Mouse (Mus musculus): ENCODE measurements at regions not wholly inside any gene's neighbourhood (a gene's known extent, or its start where the extent isn't known, plus 50 kb on each side); places are given as distances from the start of the nearest gene placed in this dataset.

DNA sequence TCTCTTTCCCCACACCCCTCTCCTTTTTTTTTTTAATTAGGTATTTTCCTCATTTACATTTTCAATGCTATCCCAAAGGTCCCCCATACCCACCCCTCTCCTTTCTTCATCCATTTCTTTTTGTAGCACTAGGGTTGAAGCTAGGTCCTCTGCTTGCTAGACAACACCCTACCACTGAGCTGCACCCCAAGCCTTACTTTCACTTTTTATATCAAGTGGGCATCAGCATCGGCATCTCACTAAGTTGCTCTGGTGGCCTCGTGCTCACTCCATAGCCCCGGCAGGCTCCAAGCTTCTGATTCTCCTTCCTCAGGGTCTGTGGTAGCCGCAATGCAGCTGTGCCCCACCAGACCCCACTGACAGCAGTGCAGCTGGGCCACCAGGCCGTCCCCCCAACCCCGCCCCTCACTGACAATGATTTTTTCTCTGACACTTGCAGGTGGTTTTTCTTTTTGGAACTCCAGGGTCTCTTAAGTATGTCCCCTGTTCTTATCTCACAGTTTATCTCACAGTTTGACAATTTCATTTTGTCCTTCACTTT is 77.5 kb downstream of the Nufip1 start:
- no peaks in the 10 kb centered on the region for H3K9me3 ChIP-seq (replicated peaks; ENCODE audit: control insufficient read depth, low read length)
- WGBS: 80% methylated on average over 6 of the region's 6 CpGs

DNA sequence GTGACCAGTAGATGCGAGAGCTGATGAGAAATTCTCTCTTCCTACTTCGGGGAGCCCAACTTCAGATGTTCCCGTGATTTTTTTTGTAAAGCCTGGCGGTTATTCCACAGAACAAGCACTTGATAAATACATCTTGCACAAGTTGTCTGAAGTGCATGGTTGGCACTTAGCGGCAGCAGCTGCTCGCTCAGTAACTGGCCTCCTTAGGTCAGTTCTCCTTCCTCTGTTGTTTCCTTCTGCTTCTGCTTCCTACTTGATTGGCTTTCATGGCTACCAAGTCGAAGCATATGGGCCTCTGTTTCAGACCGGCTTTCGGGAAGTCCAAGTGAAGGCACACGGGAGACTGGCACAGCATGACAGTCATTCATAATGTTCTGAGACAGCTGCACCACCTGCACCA is 84.6 kb downstream of the Nufip1 start:
- ATAC-seq (replicated peaks; ENCODE audit: insufficient number of reproducible peaks, low FRiP score, low TSS enrichment, low read depth) (no peak), DNase-seq (ENCODE audit: low spot score) (no peak)
- H3K27ac ChIP-seq (replicated peaks; ENCODE audit: low read depth, low read length): no peak overlapping the region
- H3K9ac ChIP-seq (replicated peaks; ENCODE audit: low read length): no peak overlapping the region
- no peaks in the 10 kb centered on the region for H3K36me3 ChIP-seq (replicated peaks; ENCODE audit: control insufficient read depth, insufficient read depth, low read depth, low read length)
- H3K4me2 ChIP-seq (ENCODE audit: low read depth, low read length): no peak overlapping the region
- 84% methylated on average over 10 of the region's 10 CpGs for WGBS
- no peaks in the 10 kb centered on the region for H3K9me3 ChIP-seq (replicated peaks; ENCODE audit: control insufficient read depth, low read length)
- no peak overlapping the region for H3K4me3 ChIP-seq (ENCODE audit: low read depth, low read length)
- no peaks in the 10 kb centered on the region for H3K27me3 ChIP-seq (ENCODE audit: control insufficient read depth, insufficient read depth, low read length)
- no peaks in the 10 kb centered on the region for H3K4me1 ChIP-seq (ENCODE audit: control insufficient read depth, insufficient read depth, low read length)

More for the DNA sequence above, 77.5 kb downstream of the Nufip1 start:
- DNase-seq (ENCODE audit: low spot score): no peak
- no peak for ATAC-seq (replicated peaks; ENCODE audit: insufficient number of reproducible peaks, low FRiP score, low TSS enrichment, low read depth)
- Histone ChIP-seq H3K27ac (replicated peaks; ENCODE audit: low read depth, low read length) (no peak overlapping the region), H3K9ac (replicated peaks; ENCODE audit: low read length) (no peak overlapping the region), H3K4me1 (ENCODE audit: control insufficient read depth, insufficient read depth, low read length) (no peaks in the 10 kb centered on the region), H3K27me3 (ENCODE audit: control insufficient read depth, insufficient read depth, low read length) (no peaks in the 10 kb centered on the region), H3K36me3 (replicated peaks; ENCODE audit: control insufficient read depth, insufficient read depth, low read depth, low read length) (no peaks in the 10 kb centered on the region), H3K4me2 (ENCODE audit: low read depth, low read length) (no peak overlapping the region), H3K4me3 (ENCODE audit: low read depth, low read length) (no peak overlapping the region)

DNA sequence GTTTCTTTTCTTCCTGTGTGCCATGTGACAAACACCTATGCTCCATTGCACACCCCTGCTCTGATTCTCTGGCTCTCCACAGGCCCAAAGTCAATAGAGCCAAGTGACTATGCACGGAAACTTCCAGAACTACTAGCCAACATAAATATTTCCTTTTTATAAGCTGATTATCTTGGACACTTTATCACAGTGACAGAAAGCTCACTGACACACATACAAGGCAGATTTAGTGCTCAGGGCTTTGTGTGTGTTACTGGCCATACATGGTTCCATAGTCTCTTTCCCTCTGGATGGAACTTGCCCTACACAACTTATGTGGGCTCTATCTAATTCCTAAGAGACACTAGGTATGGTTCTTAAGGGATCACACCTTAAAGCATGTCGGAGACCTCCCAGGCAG is 86.7 kb downstream of the Nufip1 start:
- Histone ChIP-seq H3K27me3 (ENCODE audit: control insufficient read depth, insufficient read depth, low read length) (no peaks in the 10 kb centered on the region), H3K36me3 (replicated peaks; ENCODE audit: control insufficient read depth, insufficient read depth, low read depth, low read length) (no peaks in the 10 kb centered on the region), H3K4me1 (ENCODE audit: control insufficient read depth, insufficient read depth, low read length) (no peaks in the 10 kb centered on the region), H3K9ac (replicated peaks; ENCODE audit: low read length) (no peak overlapping the region), H3K4me2 (ENCODE audit: low read depth, low read length) (no peak overlapping the region), H3K4me3 (ENCODE audit: low read depth, low read length) (no peak overlapping the region), H3K27ac (replicated peaks; ENCODE audit: low read depth, low read length) (no peak overlapping the region), H3K9me3 (replicated peaks; ENCODE audit: control insufficient read depth, low read length) (no peaks in the 10 kb centered on the region)
- ATAC-seq (replicated peaks; ENCODE audit: insufficient number of reproducible peaks, low FRiP score, low TSS enrichment, low read depth): no peak
- DNase-seq (ENCODE audit: low spot score): no peak
- 84% methylated on average over 2 of the region's 2 CpGs for WGBS

DNA sequence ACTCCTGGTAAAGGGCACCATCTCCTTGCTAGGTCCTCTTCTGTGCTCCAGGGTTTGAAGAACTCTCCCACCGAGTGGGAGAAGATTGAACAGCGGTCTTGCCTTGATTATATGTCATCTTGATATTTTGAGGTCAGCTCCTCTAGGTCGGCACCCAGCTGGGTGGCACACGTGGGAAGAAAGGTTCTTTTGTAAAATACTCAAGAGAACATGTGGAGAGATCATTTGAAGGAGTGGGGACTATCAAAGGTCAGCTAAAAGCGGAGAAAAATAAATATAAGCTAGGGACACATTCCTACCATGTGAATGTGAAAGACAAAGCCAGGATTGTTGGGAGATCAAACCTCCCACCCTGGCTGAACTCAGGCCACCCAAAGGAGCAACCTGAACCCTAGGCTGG is 87.7 kb downstream of the Nufip1 start:
- ATAC-seq (replicated peaks; ENCODE audit: insufficient number of reproducible peaks, low FRiP score, low TSS enrichment, low read depth): no peak
- no peaks in the 10 kb centered on the region for H3K9me3 ChIP-seq (replicated peaks; ENCODE audit: control insufficient read depth, low read length)
- DNase-seq (ENCODE audit: low spot score): no peak

DNA sequence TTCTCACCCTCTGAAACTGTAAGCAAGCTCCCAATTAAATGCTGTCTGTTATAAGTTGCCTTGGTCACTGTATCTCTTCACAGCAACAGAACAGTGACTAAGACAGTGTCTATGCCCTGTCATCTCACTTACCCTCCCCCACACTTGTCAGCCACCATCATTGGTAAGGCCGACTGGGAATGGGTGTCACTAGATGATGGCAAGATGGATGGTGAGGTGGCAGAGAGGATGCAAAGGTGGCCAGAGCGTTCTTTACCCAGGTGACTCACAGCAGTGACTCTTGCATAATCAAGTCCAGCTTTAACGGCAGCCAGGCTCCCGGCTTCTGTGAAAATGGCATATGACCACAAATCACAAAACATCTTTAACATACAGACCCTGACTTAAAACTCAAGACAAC is 91.9 kb downstream of the Nufip1 start:
- Histone ChIP-seq H3K4me1 (ENCODE audit: control insufficient read depth, insufficient read depth, low read length) (no peaks in the 10 kb centered on the region), H3K36me3 (replicated peaks; ENCODE audit: control insufficient read depth, insufficient read depth, low read depth, low read length) (no peaks in the 10 kb centered on the region), H3K4me2 (ENCODE audit: low read depth, low read length) (no peak overlapping the region), H3K27ac (replicated peaks; ENCODE audit: low read depth, low read length) (no peak overlapping the region), H3K4me3 (ENCODE audit: low read depth, low read length) (no peak overlapping the region), H3K9me3 (replicated peaks; ENCODE audit: control insufficient read depth, low read length) (no peaks in the 10 kb centered on the region), H3K27me3 (ENCODE audit: control insufficient read depth, insufficient read depth, low read length) (no peaks in the 10 kb centered on the region), H3K9ac (replicated peaks; ENCODE audit: low read length) (no peak overlapping the region)
- ATAC-seq (replicated peaks; ENCODE audit: insufficient number of reproducible peaks, low FRiP score, low TSS enrichment, low read depth): no peak
- WGBS: 94% methylated on average over 4 of the region's 4 CpGs
- no peak for DNase-seq (ENCODE audit: low spot score)

More for the DNA sequence above, 87.7 kb downstream of the Nufip1 start:
- H3K4me3 ChIP-seq (ENCODE audit: low read depth, low read length): no peak overlapping the region
- H3K4me1 ChIP-seq (ENCODE audit: control insufficient read depth, insufficient read depth, low read length): no peaks in the 10 kb centered on the region
- 31% methylated on average over 5 of the region's 5 CpGs for WGBS
- H3K4me2 ChIP-seq (ENCODE audit: low read depth, low read length): no peak overlapping the region
- H3K9ac ChIP-seq (replicated peaks; ENCODE audit: low read length): no peak overlapping the region
- H3K36me3 ChIP-seq (replicated peaks; ENCODE audit: control insufficient read depth, insufficient read depth, low read depth, low read length): no peaks in the 10 kb centered on the region
- no peaks in the 10 kb centered on the region for H3K27me3 ChIP-seq (ENCODE audit: control insufficient read depth, insufficient read depth, low read length)
- no peak overlapping the region for H3K27ac ChIP-seq (replicated peaks; ENCODE audit: low read depth, low read length)

DNA sequence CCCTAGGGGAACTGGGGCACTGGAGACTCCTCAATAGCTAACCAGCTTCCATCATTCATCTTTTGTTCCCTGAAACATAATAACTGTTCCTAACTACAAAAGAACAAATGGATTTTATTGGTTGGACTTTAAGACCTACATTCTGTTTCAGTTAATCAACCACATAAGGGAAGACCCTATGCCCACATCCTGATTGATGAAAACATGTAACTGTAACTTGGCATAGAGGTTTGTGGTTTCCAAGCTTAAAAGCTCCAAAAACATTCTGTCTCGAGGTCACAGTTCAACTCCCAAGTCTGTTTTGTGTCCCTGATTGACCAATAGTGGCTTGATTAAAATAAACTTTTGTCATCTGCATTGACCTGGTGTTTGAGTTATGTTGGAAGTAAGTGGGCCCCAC is 92.4 kb downstream of the Nufip1 start:
- DNase-seq (ENCODE audit: low spot score): no peak
- 76% methylated on average over 1 of the region's 1 CpGs for WGBS
- Histone ChIP-seq H3K4me3 (ENCODE audit: low read depth, low read length) (no peak overlapping the region), H3K4me1 (ENCODE audit: control insufficient read depth, insufficient read depth, low read length) (no peaks in the 10 kb centered on the region), H3K27ac (replicated peaks; ENCODE audit: low read depth, low read length) (no peak overlapping the region), H3K9ac (replicated peaks; ENCODE audit: low read length) (no peak overlapping the region), H3K4me2 (ENCODE audit: low read depth, low read length) (no peak overlapping the region), H3K9me3 (replicated peaks; ENCODE audit: control insufficient read depth, low read length) (no peaks in the 10 kb centered on the region), H3K36me3 (replicated peaks; ENCODE audit: control insufficient read depth, insufficient read depth, low read depth, low read length) (no peaks in the 10 kb centered on the region), H3K27me3 (ENCODE audit: control insufficient read depth, insufficient read depth, low read length) (no peaks in the 10 kb centered on the region)
- no peak for ATAC-seq (replicated peaks; ENCODE audit: insufficient number of reproducible peaks, low FRiP score, low TSS enrichment, low read depth)

DNA sequence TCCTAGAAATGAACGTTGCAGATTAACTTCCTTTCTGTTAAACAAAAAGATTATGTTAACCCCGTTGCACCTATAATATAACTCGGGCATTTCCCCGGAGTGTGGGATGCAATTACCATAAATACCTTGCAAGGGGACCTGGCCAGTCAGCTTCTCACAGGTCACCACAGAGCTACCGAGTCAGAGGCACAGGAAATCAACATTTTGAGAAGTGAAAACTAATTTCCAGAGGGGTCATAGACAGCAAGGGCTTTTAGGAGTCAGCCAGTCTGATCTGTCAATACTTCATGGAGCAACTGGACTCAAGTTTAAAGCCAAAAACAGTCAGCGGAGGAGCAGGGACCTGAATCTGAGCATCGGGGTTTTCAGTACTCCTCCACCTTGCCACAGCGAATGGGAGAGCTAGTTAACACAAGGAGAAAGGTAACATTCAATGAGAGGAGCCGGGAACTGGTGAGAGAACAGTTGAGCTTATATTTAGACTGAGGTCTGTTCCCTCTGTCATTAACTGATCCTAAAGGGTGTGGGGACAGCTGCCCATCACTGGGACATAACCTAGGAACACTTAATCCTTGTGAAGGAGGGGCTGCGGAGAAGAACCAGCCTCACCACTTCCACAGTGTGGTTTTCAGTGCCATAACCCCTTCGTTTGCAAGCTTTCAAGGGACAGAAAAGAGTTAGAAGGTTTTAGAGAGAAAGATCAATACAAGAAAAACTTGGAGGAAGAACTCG is 105.9 kb downstream of the Nufip1 start:
- H3K4me2 ChIP-seq (ENCODE audit: low read depth, low read length): no peak overlapping the region
- DNase-seq (ENCODE audit: low spot score) (no peak), ATAC-seq (replicated peaks; ENCODE audit: insufficient number of reproducible peaks, low FRiP score, low TSS enrichment, low read depth) (no peak)
- no peak overlapping the region for H3K4me3 ChIP-seq (ENCODE audit: low read depth, low read length)
- no peaks in the 10 kb centered on the region for H3K36me3 ChIP-seq (replicated peaks; ENCODE audit: control insufficient read depth, insufficient read depth, low read depth, low read length)
- H3K9me3 ChIP-seq (replicated peaks; ENCODE audit: control insufficient read depth, low read length): no peaks in the 10 kb centered on the region
- no peaks in the 10 kb centered on the region for H3K4me1 ChIP-seq (ENCODE audit: control insufficient read depth, insufficient read depth, low read length)
- no peak overlapping the region for H3K27ac ChIP-seq (replicated peaks; ENCODE audit: low read depth, low read length)
- no peaks in the 10 kb centered on the region for H3K27me3 ChIP-seq (ENCODE audit: control insufficient read depth, insufficient read depth, low read length)
- no peak overlapping the region for H3K9ac ChIP-seq (replicated peaks; ENCODE audit: low read length)
- 65% methylated on average over 12 of the region's 12 CpGs for WGBS

DNA sequence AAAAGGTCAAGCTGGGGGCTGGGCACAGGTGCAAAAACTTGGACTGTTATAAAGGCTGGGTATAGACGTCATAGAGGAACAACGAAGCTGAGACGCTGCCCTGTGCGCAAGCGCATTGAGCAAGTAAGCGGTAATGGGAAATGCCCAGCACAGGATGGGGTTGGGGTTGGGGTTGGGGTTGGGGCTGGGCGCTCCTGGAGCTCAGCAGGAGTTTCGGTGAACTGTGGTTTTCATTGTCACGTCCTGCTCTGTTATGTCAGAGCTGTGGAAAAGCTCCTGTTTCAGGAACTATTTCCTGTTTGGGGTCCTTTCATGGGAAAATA is 106.4 kb downstream of the Nufip1 start:
- H3K27me3 ChIP-seq (ENCODE audit: control insufficient read depth, insufficient read depth, low read length): no peaks in the 10 kb centered on the region
- H3K4me3 ChIP-seq (ENCODE audit: low read depth, low read length): no peak overlapping the region
- no peak overlapping the region for H3K4me2 ChIP-seq (ENCODE audit: low read depth, low read length)
- H3K4me1 ChIP-seq (ENCODE audit: control insufficient read depth, insufficient read depth, low read length): no peaks in the 10 kb centered on the region
- 63% methylated on average over 9 of the region's 9 CpGs for WGBS
- no peak overlapping the region for H3K9ac ChIP-seq (replicated peaks; ENCODE audit: low read length)
- no peaks in the 10 kb centered on the region for H3K9me3 ChIP-seq (replicated peaks; ENCODE audit: control insufficient read depth, low read length)
- H3K27ac ChIP-seq (replicated peaks; ENCODE audit: low read depth, low read length): no peak overlapping the region
- no peak for DNase-seq (ENCODE audit: low spot score)
- H3K36me3 ChIP-seq (replicated peaks; ENCODE audit: control insufficient read depth, insufficient read depth, low read depth, low read length): no peaks in the 10 kb centered on the region
- ATAC-seq (replicated peaks; ENCODE audit: insufficient number of reproducible peaks, low FRiP score, low TSS enrichment, low read depth): no peak

All from embryonic facial prominence, embryonic 11.5 days (tissue).